Mouse (Mus musculus): ENCODE measurements around the gene Gm21887.
"Not testable (repeated sequence)": the region's sequence is repeated elsewhere in the genome, so short reads cannot be mapped to it uniquely, and the experiment has no call there.

The Gm21887 gene

DNA sequence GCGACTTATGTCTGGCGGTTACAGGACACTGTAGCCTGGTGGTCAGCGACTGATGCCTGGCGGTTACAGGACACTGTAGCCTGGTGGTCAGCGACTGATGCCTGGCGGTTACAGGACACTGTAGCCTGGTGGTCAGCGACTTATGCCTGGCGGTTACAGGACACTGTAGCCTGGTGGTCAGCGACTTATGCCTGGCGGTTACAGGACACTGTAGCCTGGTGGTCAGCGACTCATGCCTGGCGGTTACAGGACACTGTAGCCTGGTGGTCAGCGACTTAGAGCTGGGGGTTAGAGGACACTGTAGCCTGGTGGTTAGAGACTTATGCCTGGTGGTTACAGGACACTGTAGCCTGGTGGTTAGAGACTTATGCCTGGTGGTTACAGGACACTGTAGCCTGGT lies 4.0 kb downstream of the Gm21887 start:
- not testable (repeated sequence) for DNase-seq (ENCODE audit: low read depth, low spot score)

DNA sequence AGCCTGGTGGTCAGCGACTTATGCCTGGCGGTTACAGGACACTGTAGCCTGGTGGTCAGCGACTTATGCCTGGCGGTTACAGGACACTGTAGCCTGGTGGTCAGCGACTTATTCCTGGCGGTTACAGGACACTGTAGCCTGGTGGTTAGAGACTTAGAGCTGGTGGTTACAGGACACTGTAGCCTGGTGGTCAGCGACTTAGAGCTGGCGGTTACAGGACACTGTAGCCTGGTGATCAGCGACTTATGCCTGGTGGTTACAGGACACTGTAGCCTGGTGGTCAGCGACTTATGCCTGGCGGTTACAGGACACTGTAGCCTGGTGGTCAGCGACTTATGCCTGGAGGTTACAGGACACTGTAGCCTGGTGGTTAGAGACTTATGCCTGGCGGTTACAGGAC lies 4.6 kb downstream of the Gm21887 start:
- not testable (repeated sequence) for DNase-seq (ENCODE audit: low read depth, low spot score)

DNA sequence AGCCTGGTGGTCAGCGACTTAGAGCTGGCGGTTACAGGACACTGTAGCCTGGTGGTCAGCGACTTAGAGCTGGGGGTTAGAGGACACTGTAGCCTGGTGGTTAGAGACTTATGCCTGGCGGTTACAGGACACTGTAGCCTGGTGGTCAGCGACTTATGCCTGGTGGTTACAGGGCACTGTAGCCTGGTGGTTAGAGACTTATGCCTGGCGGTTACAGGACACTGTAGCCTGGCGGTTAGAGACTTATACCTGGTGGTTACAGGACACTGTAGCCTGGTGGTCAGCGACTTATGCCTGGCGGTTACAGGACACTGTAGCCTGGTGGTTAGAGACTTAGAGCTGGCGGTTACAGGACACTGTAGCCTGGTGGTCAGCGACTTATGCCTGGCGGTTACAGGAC lies 6.4 kb downstream of the Gm21887 start:
- DNase-seq (ENCODE audit: low read depth, low spot score): not testable (repeated sequence)

DNA sequence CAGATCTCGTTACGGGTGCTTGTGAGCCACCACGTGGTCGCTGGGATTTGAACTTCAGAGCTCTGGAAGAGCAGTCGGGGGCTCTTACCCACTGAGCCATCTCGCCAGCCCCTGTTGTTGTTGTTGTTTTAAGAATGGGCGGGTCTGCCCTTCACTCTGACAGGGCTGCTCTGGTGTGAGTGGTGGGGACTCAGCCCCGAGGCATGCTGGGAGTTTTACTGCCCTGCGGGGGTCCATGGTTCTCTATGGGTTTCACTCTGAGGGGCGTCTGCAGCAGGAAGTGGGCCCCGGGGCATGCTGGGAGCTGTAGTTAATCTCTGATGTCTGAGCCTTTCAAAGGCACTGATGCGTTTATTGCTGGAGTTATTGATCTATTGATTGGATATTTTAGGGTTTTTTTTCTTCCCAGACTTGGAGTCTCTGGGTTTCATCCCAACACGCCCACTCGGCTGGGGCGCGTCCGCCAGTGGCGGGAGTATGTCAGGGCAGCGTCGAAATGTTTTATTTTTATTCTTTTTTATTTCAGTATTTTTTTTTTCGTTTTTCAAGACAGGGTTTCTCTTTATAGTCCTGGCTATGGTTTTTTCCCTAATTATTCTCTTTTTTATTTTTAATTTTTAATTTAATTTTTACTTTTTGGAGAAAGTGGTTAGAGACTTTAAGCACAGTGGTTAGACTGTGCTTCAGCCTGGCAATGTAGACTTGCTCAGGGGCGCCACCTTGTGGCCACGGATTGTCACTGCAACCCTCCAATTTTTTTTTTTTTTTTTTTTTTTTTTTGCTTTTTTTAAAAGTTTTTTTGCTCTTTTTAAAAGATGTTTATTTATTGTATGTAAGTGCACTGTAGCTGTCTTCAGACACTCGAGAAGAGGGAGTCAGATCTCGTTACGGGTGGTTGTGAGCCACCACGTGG lies 8.1 kb downstream of the Gm21887 start:
- DNase-seq (ENCODE audit: low read depth, low spot score): peak; percentile 100

DNA sequence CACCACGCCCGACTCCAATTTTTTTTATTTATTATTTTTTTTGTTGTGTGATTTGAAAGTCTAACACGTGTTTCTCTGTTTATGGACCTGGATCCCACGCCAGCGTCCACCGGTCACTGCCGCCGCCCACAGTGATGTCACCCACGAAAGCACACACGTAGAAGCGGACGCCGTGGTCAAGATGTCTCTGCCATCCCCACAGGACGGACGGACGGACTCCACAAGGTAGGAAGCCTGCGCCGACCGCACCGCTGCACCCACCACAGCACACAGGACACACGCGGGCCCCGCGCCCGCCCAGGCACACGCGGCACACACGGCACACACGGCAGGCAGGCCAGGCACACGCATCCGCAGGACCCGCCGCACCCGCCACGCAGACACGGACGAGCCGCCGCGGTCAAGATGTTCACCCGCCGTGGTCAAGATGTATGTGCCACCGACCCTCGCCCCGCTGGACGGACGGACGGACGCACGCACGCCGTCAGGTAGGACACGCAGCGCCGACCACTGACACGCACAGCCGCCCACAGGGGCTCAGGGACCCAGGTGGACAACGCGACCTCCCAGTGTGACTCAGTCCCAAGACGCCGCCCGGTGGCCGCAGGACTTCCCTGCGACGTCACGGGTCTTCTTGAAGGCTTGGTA lies 9.2 kb downstream of the Gm21887 start:
- DNase-seq (ENCODE audit: low read depth, low spot score): peak; percentile 87

DNA sequence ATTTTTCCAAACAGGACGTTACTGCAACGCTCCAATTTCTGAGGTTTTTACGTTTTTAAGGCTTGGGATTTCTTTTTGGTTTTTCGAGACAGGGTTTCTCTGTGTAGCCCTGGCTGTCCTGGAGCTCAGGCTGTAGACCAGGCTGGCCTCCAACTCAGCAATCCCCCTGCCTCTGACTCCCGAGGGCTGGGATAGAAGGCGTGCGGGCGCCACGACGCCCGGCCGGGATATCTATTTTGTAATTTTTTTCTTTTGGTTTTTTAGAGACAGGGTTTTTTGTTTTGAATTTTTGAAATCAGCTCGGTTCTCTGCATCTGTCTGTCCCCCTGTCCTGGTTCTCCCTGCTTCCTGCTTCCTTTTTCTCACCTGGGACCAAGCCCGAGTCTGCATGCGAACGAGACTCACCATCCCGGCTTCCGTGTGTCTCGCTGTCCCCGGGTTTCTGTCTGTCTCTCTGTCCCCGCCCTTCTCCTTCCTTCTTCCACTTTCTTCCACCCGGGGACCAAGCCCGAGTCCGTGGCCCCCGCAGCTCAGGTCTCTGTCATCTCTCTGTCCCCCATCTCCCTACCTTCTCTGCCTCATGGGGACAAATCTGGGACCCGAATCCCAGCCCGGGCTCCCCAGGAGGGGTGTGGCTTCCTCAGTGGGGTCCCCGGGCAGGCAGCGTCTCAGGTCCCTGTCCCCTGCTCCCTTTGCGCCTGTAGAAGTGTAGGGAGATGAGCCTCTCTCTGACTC lies 9.9 kb downstream of the Gm21887 start:
- DNase-seq (ENCODE audit: low read depth, low spot score): not testable (repeated sequence)

DNA sequence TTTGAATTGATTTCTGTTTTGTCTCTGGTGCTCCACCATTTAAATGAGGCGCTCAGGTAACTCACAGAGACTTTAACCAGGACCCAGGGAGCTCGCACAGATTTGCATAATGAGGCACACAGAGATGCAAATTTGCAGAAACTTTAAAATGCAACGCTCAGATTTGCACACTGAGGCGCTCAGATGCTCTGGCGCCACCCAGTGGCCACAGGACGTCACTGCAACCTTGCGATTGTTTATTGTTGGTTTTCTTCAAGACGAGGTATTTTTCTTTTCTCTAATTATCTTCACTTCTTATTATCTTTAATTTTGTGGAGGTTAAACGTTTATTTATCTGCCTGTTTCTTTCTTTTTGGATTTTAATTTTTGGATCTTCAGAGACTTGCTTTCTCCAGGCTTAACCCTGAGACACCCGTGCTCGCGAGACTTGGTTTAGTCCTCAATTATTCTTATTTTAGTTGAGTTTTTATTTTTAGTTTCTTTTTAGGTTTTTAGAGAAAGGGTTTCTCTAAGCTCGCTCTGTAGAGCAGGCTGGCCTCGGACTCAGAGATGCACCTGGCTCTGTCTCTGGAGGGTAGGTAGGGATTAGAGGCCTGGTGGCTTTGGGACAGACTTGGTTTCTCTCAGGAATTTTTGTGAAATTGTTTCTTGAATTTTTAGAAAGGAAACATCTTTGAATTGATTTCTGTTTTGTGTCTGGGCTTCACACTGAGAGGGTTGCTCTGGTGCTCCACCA lies 10.7 kb downstream of the Gm21887 start:
- peak; percentile 99 for DNase-seq (ENCODE audit: low read depth, low spot score)

DNA sequence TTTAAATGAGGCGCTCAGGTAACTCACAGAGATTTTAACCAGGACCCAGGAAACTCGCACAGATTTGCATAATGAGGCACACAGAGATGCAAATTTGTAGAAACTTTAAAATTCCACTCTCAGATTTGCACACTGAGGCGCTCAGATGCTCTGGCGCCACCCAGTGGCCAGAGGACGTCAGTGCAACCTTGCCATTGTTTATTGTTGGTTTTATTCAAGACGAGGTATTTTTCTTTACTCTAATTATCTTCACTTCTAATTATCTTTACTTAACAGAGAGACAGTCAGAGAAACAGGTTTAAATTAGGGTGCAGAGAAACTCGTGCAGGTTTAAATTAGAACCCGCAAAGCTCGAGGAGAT lies 11.2 kb downstream of the Gm21887 start:
- DNase-seq (ENCODE audit: low read depth, low spot score): peak; percentile 98

DNA sequence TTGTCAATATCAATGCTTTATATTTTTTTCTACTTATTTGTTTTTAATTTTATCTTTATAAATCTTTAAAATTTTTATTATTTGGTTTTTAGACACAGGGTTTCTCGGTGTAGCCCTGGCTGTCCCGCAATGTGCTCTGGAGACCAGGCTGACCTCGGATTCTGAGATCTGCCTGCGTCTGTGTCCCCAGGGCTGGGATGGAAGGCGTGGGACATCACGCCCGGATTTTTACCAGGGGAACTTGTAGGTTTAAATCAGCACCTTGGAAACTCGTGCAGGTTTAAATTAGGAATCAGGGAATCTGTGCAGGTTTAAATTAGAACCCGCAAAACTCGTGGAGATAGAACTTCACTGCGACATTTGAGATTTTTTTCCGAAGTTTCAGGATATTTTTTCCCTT lies 11.7 kb downstream of the Gm21887 start:
- peak; percentile 96 for DNase-seq (ENCODE audit: low read depth, low spot score)

DNA sequence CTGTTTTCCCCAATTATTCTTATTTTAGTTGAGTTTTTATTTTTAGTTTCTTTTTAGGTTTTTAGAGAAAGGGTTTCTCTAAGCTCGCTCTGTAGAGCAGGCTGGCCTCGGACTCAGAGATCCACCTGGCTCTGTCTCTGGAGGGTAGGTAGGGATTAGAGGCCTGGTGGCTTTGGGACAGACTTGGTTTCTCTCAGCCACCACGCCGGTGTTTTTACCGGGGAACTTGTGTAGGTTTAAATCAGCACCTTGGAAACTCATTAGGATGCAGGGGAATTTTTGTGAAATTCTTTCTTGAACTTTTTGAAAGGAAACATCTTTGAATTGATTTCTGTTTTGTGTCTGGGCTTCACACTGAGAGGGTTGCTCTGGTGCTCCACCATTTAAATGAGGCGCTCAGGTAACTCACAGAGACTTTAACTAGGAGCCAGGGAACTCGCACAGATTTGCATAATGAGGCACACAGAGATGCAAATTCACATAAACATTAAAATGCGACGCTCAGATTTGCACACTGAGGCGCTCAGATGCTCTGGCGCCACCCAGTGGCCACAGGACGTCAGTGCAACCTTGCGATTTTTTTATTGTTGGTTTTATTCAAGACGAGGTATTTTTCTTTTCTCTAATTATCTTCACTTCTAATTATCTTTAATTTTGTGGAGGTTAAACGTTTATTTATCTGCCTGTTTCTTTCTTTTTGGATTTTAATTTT lies 12.4 kb downstream of the Gm21887 start:
- peak; percentile 98 for DNase-seq (ENCODE audit: low read depth, low spot score)
